Mouse (Mus musculus) stomach, postnatal 0 days (tissue): ENCODE measurements around the gene Uqcr10.

Source experiments
- CTCF ChIP-seq: IDR thresholded peaks from 2 replicates; pipeline ENCODE4 v1.5.1; 2016; ENCODE audit warnings: antibody characterized with exemption, low read depth, mild to moderate bottlenecking, moderate library complexity
- EP300 ChIP-seq: optimal IDR thresholded peaks from 2 replicates; pipeline ENCODE3; 2016; ENCODE audit warnings: antibody characterized with exemption

GRCm38 (mm10) chr11:4680126-4680525, 24.0 kb downstream of the Uqcr10 start:
- TF ChIP-seq CTCF: no peak
- TF ChIP-seq EP300: no peak
